Mouse (Mus musculus) adrenal gland, postnatal 25 days (tissue): ENCODE results near the gene Atad3a. TPM values are rescaled to one million over a fixed set of nuclear protein-coding genes. Genes with fewer than 3 reads are reported as not detected.

Experiments used
- DNase-seq: peaks from one replicate; pipeline ENCODE4 v3.0.0; 2021; ENCODE audit warnings: mixed read lengths
- total RNA-seq: library from RNA; stranded (reverse); gene quantifications from 2 replicates; pipeline ENCODE4 v1.2.3, GENCODE M21; 2021

Gene Atad3a
- total RNA-seq, 1 experiment from 2014 or later, result 91.0 TPM

GRCm38 (mm10) chr4:155739152-155739551 lies 21.7 kb downstream of the Atad3a start:
- no peak for DNase-seq

- no peak for DNase-seq
Measured at GRCm38 (mm10) chr4:155738262-155738661, 22.6 kb downstream of the Atad3a start.

- DNase-seq, result no peak
Measured at GRCm38 (mm10) chr4:155736421-155736820, 24.5 kb downstream of the Atad3a start.

GRCm38 (mm10) chr4:155735788-155736187 lies 25.1 kb downstream of the Atad3a start:
- DNase-seq, result no peak

- DNase-seq, result peak; percentile 63
Measured at GRCm38 (mm10) chr4:155734951-155735702, 25.8 kb downstream of the Atad3a start.

GRCm38 (mm10) chr4:155734350-155734941 lies 26.4 kb downstream of the Atad3a start, which contains the start of gene Tmem240:
Gene Tmem240, plus strand, starts transcription at chr4:155734800.
- peak; percentile 92 for DNase-seq

- DNase-seq, result peak; percentile 20
Measured at GRCm38 (mm10) chr4:155733267-155733666, 27.6 kb downstream of the Atad3a start.

GRCm38 (mm10) chr4:155727993-155728392 lies 32.9 kb downstream of the Atad3a start:
- no peak for DNase-seq

- DNase-seq, result no peak
Measured at GRCm38 (mm10) chr4:155721668-155722083, 39.2 kb downstream of the Atad3a start.

- no peak for DNase-seq
Measured at GRCm38 (mm10) chr4:155710521-155711252, 50.2 kb downstream of the Atad3a start.

GRCm38 (mm10) chr4:155708988-155709387 lies 51.9 kb downstream of the Atad3a start:
- DNase-seq, result no peak

- DNase-seq, result no peak
Measured at GRCm38 (mm10) chr4:155708582-155708981, 52.3 kb downstream of the Atad3a start.

GRCm38 (mm10) chr4:155705592-155705929 lies 55.3 kb downstream of the Atad3a start:
- DNase-seq, result peak; percentile 30

- peak; percentile 94 for DNase-seq
Measured at GRCm38 (mm10) chr4:155704721-155705591, 55.9 kb downstream of the Atad3a start, which contains the start of gene Ssu72. Gene Ssu72, plus strand, starts transcription at chr4:155704800.

- DNase-seq, result no peak
Measured at GRCm38 (mm10) chr4:155703425-155703929, 57.4 kb downstream of the Atad3a start.

- DNase-seq, result no peak
Measured at GRCm38 (mm10) chr4:155700425-155700824, 60.5 kb downstream of the Atad3a start.

- DNase-seq, result peak; percentile 52
Measured at GRCm38 (mm10) chr4:155696261-155697255, 64.3 kb downstream of the Atad3a start.

- DNase-seq, result peak; percentile 9
Measured at GRCm38 (mm10) chr4:155695531-155696062, 65.3 kb downstream of the Atad3a start.

GRCm38 (mm10) chr4:155694482-155695401 lies 66.2 kb downstream of the Atad3a start:
- peak; percentile 61 for DNase-seq
